Mouse (Mus musculus) spleen, adult 2 months (tissue): ENCODE results near the gene Plppr2.

ENCODE experiments used
- CTCF ChIP-seq: fragments of 200-500 bp; IDR thresholded peaks from 2 replicates; pipeline ENCODE4 v1.5.1; 2011; ENCODE audit warnings: mild to moderate bottlenecking, inconsistent platforms; ENCODE audit not compliant: insufficient read depth, insufficient read length, insufficient replicate concordance; ENCODE audit errors: extremely low read depth
- POLR2A ChIP-seq: fragments of 200-500 bp; IDR thresholded peaks from 2 replicates; pipeline ENCODE4 v1.6.1; 2011; ENCODE audit warnings: low read depth, low read length, inconsistent platforms

DNA sequence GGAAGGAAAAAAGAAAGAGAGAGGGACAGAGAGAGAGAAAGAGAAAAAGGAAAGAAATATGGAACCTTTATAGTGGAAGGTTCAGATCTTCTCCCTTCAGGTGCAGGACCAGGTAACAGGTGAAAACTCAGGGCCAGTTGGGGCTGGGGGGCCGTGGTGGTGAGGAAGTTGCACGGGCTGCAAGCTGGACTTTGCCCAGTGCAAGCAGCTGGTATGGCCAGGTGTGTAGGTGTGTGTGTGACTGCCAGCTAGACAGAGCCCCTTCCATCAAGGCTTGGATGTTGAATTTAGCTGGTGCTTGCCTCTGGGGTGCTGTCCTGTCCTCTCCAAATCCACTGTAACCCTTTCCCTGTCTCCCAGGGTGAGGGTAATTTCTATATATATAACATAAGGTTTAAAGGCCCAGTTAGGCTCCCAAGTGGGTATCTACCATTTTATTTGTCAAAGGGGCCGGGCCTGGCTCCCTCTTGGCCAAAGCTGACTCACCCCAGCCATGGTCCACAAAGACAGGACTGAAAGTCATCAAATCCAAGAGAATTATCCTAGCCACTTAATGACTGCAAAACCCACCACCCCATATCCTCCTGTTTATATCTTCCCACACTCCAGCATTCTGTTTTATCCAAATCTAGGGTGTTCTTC is 19.9 kb upstream of the Plppr2 start:
- TF ChIP-seq CTCF (no peak), POLR2A (no peak)
